ENCODE assay signal across 18 mouse cellular contexts in the genomic region with DNA sequence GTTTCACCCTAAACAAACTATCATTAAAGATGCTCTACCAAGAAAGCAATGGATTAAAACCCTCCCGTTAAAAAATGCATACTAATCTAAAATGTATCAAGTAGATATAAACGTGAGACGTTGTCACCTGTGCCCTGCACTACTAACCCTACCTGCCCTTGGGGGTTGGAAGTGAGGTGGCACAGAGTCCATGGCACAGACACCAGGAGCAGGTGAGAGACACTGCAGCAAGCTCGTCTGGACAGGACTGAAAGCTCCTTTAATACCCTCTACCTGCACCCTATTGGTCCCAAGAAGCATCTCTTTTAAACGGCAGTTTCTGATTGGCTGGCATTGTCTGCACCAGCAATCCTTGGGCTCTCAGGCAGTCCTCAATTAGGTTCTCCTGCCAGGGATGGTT.
"Had no signal": no experiment of that assay in that cellular context is flagged by ENCODE, and none has a peak within 500 bp of the region (broad histone marks: within the 10 kb centered on the region; RNA-seq: fewer than 3 reads in every experiment).

No protein-coding gene starts in this region.

- H3K4me3 ChIP-seq: liver, embryonic 15.5 days; lung, embryonic 15.5 days; megakaryocyte, embryonic 14.5 days; midbrain, embryonic 12.5 days; midbrain, embryonic 15.5 days; neural tube, embryonic 13.5 days; stomach, embryonic 15.5 days had no signal

- H3K9ac ChIP-seq: liver, embryonic 15.5 days; liver, postnatal 0 days; lung, embryonic 15.5 days; midbrain, embryonic 12.5 days; midbrain, embryonic 15.5 days; neural tube, embryonic 13.5 days; stomach, embryonic 15.5 days had no signal

- ATAC-seq: liver, postnatal 0 days; lung, postnatal 0 days; midbrain, embryonic 15.5 days had no signal

- H3K9me3 ChIP-seq: liver, embryonic 15.5 days; lung, embryonic 15.5 days; midbrain, embryonic 12.5 days; midbrain, embryonic 15.5 days; neural tube, embryonic 13.5 days; stomach, embryonic 15.5 days had no signal

- H3K27ac ChIP-seq: liver, embryonic 15.5 days; lung, embryonic 15.5 days; macrophage; midbrain, embryonic 12.5 days; midbrain, embryonic 15.5 days; neural tube, embryonic 13.5 days; stomach, embryonic 15.5 days; stomach, postnatal 0 days had no signal

- H3K36me3 ChIP-seq: liver, embryonic 15.5 days; lung, embryonic 15.5 days; midbrain, embryonic 12.5 days; midbrain, embryonic 15.5 days; neural tube, embryonic 13.5 days; stomach, embryonic 15.5 days had no signal

- H3K4me2 ChIP-seq: liver, embryonic 15.5 days; lung, embryonic 15.5 days; midbrain, embryonic 12.5 days; midbrain, embryonic 15.5 days; neural tube, embryonic 13.5 days; stomach, embryonic 15.5 days had no signal

- H3K4me1 ChIP-seq: liver, embryonic 15.5 days; lung, embryonic 15.5 days; midbrain, embryonic 12.5 days; midbrain, embryonic 15.5 days; neural tube, embryonic 13.5 days; stomach, embryonic 15.5 days had no signal

- H3K27me3 ChIP-seq: liver, embryonic 15.5 days; lung, embryonic 15.5 days; megakaryocyte, embryonic 14.5 days; midbrain, embryonic 12.5 days; midbrain, embryonic 15.5 days; neural tube, embryonic 13.5 days; stomach, embryonic 15.5 days had no signal

- DNase-seq: liver, postnatal 0 days; lung, adult 2 months; lung, postnatal 14 days; lung, postnatal 36 days; right cerebral cortex, postnatal 14 days; thymus, adult 2 months; thymus, postnatal 25 days; thymus, postnatal 4 days had no signal
